Mouse (Mus musculus): ENCODE results near the gene Phf5a. TPM values are rescaled to one million over a fixed set of nuclear protein-coding genes. Genes with fewer than 3 reads are reported as not detected.

Phf5a gene
- polyA plus RNA-seq, 1 experiment from 2014 or later: 92.7 TPM

DNA sequence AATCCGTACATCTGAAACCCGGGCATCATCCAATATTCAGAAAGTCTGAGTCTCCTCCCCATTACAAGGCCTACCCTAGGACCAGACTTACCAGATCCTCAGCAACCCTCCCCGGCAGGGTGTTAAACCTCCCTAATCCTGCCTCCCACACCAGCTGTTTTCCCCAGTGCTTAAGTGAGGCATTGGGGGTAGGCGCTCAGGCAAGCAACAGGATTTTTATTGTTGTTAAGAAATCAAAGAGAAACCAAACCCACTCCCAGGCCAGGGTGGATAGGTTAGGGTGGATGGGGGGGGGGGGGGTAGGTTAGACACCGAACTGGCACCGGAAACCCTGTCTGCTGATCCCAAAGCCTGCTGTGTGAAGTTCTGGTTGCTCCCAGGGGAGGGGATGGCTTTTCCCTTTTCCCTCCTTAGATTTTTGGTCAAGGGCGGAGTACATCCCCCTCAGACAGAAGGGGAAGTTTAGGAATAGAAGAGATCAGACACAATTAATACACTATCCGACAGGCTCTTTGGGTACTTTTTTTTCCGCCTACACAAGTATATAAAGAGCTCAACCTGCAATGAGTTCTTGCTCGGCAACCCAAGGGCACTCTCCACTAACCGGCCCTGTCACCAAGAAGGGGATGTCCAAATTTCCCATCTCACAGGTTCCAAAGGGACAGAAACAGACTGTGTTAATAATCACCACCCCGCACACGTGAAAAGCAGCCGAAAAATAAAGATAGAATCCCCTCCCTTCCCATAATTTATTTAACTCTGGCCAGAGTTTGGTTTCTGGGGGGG lies 14.6 kb downstream of the Phf5a start:
- peaks cover 25% of the 10 kb centered on the region for H3K36me3 ChIP-seq
- H3K27me3 ChIP-seq (replicated peaks): no peaks in the 10 kb centered on the region
- peak overlapping the region; percentile 92 for H3K9ac ChIP-seq
- peak overlapping the region; percentile 98 for H3K27ac ChIP-seq (replicated peaks)
- H3K4me2 ChIP-seq: peak overlapping the region; percentile 89
- ATAC-seq (ENCODE audit: extremely low read depth, insufficient number of reproducible peaks, low FRiP score, low TSS enrichment): no peak
- no peaks in the 10 kb centered on the region for H3K9me3 ChIP-seq
- peak overlapping the region; percentile 83 for H3K4me3 ChIP-seq
- under 1% methylated on average over 14 of the region's 14 CpGs for WGBS
- H3K4me1 ChIP-seq: peaks cover 34% of the 10 kb centered on the region

DNA sequence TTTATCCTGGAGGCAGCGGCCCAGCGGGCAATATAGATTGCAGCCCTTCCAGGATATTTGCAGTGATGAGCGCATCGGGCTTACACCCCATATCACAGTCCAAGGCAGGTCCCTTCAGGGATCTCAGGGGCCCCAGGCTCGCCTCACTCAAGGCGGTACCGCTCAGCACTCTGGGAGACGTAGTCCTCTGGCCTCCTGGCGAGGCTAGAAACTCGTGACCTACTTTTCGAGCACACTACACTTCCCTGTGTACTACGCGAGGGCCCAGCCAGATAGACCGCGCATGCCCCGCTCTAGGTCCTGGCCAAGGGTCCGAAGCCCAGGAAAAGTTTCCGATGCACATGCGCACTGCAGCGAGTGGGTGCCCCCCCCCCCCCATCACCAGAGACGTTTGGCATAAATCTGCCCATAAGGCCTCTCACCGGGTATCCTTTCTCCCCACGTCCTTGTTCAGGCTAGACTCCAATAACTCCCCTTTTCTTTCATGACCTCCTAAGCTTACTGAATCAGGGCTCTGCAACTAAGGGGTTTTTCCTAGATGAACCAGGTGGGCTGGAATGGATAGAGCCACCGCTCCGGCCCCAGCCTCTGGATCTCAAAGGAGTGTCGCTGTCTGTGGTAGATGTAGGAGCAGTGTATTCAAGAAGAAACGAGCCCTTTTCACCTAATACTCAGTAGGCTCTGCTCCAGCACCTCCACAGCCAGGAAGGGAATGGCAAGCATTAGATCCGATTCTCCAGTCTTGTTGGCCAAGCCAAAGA lies 15.5 kb downstream of the Phf5a start:
- Histone ChIP-seq H3K27me3 (replicated peaks) (no peaks in the 10 kb centered on the region), H3K4me3 (peak overlapping the region; percentile 83), H3K9me3 (no peaks in the 10 kb centered on the region), H3K4me2 (peak overlapping the region; percentile 89), H3K9ac (peak overlapping the region; percentile 92), H3K4me1 (peaks cover 34% of the 10 kb centered on the region), H3K36me3 (peaks cover 34% of the 10 kb centered on the region), H3K27ac (replicated peaks) (peak overlapping the region; percentile 98)
- under 1% methylated on average over 28 of the region's 28 CpGs for WGBS
- peak; percentile 83 for ATAC-seq (ENCODE audit: extremely low read depth, insufficient number of reproducible peaks, low FRiP score, low TSS enrichment)

DNA sequence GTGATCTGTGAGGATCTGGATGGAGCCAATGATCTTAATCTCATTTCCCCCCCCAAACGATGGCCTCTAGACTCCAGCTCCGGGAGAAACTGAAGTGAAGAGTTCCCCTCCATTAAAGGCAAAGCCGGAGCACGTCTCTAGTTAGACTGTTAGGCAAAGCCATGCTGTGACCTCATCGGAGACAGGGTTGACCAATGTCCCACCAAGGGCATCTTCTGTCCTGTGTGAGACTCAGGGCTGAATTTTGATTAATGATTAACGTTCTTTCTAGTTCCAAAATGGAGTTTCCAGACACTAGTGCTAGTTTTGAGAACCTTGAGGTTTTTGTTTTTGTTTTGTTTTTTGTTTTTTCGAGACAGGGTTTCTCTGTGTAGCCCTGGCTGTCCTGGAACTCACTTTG lies 18.6 kb downstream of the Phf5a start:
- no peak overlapping the region for H3K27ac ChIP-seq (replicated peaks)
- peaks cover 62% of the 10 kb centered on the region for H3K36me3 ChIP-seq
- no peaks in the 10 kb centered on the region for H3K27me3 ChIP-seq (replicated peaks)
- 84% methylated on average over 7 of the region's 7 CpGs for WGBS
- peak overlapping the region; percentile 24; the same call in 1 of the 2 replicates for H3K9ac ChIP-seq
- H3K4me1 ChIP-seq: peaks cover 26% of the 10 kb centered on the region
- no peaks in the 10 kb centered on the region for H3K9me3 ChIP-seq
- ATAC-seq (ENCODE audit: extremely low read depth, insufficient number of reproducible peaks, low FRiP score, low TSS enrichment): no peak
- H3K4me2 ChIP-seq: no peak overlapping the region
- H3K4me3 ChIP-seq: no peak overlapping the region

DNA sequence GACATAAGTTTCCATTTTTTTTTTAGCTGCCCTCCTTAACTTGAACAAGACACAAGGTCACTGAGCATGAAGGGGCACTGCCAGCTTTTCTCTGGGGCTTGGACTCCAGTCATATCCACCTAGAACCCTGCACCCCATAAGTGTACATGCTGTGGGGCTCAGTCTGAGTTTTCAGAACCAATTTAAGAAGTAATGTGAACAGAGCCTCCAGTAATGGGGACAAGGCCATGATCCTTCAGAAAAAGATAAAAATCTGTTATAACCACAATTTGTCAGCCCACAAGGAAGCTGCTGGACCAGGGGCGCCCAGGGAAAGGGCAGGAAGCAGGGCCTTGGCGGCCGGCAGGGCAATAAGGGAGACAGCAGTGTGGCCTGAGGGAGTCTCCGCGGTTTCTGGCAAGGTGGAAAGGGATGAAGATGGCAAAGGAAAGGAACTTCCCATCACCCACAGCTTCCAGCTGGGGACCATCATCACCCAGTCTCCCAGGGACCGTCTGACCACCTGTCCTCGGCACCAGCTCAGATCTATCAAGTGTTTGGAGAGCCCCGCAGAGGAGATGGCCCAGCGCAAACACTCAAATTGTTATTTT lies 19.2 kb downstream of the Phf5a start:
- WGBS: 74% methylated on average over 9 of the region's 9 CpGs
- Histone ChIP-seq H3K4me2 (no peak overlapping the region), H3K9ac (no peak overlapping the region), H3K27ac (replicated peaks) (no peak overlapping the region), H3K4me3 (no peak overlapping the region), H3K27me3 (replicated peaks) (no peaks in the 10 kb centered on the region), H3K9me3 (no peaks in the 10 kb centered on the region), H3K36me3 (peaks cover 68% of the 10 kb centered on the region), H3K4me1 (peaks cover 26% of the 10 kb centered on the region)
- no peak for ATAC-seq (ENCODE audit: extremely low read depth, insufficient number of reproducible peaks, low FRiP score, low TSS enrichment)

DNA sequence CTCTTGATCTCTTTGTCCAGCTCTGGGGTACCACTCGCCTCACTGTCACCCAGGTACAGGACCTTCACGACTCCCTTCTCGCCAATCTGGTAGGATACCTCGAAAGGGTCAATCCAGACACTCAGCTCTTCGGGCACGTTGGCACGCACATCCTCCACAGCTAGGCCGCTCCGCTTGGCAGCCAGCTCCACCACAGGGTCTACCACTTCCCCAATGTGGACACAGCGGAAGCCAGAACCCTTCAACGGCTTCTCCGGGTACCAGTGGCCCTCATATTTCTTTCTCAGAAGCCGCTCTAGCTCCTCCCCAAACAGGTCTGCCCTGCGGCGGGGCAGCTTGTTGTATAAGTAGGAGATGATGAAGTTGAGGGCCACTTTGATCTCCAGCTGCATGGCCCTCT lies 20.3 kb downstream of the Phf5a start:
- H3K4me3 ChIP-seq: no peak overlapping the region
- no peak overlapping the region for H3K27ac ChIP-seq (replicated peaks)
- peaks cover 21% of the 10 kb centered on the region for H3K4me1 ChIP-seq
- H3K4me2 ChIP-seq: no peak overlapping the region
- 95% methylated on average over 15 of the region's 15 CpGs for WGBS
- no peaks in the 10 kb centered on the region for H3K9me3 ChIP-seq
- no peaks in the 10 kb centered on the region for H3K27me3 ChIP-seq (replicated peaks)
- no peak overlapping the region for H3K9ac ChIP-seq
- ATAC-seq (ENCODE audit: extremely low read depth, insufficient number of reproducible peaks, low FRiP score, low TSS enrichment): no peak
- peaks cover 78% of the 10 kb centered on the region for H3K36me3 ChIP-seq

DNA sequence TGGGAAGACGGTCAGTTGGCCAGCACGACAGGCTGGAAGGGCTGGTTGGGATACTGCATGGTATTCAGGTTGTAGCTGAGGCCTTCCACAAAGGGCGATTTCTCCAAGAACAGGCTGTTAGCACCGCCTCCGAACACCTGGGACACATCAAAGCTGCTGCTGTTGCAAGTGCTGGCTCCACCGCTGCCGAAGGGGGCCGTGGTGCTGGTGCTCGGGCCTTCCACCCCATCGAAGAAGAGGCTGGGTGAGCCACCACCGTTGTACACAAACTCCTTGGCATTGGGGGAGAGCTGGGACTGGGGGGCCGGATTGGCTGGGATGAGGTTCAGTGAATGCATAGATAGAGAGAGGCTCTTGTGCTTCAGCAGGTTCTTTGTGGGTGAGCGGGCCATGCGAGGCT lies 21.0 kb downstream of the Phf5a start:
- Histone ChIP-seq H3K9ac (no peak overlapping the region), H3K4me1 (peaks cover 23% of the 10 kb centered on the region), H3K4me2 (no peak overlapping the region), H3K27me3 (replicated peaks) (no peaks in the 10 kb centered on the region), H3K4me3 (no peak overlapping the region), H3K36me3 (peaks cover 78% of the 10 kb centered on the region), H3K27ac (replicated peaks) (no peak overlapping the region), H3K9me3 (no peaks in the 10 kb centered on the region)
- no peak for ATAC-seq (ENCODE audit: extremely low read depth, insufficient number of reproducible peaks, low FRiP score, low TSS enrichment)
- 83% methylated on average over 14 of the region's 14 CpGs for WGBS

DNA sequence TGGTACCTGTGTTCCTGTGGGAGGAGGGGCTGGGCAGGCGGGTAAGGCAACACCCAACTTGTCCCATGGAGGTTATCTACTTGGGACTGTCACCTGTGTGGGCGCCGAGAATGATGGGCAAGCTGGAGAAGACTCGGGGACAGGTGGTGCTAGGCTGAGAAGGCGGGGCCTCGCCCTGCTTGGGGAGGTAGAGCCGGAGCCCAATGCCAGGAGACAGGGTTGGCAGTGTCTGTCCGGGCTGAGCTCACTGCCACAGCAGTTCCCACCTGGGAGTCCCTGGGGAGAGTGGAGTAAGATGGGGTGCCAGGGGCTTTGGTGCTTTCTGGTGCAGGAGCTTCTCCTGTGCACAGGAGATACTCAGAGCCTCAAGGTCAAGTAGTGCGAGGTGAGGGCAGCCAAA lies 22.6 kb downstream of the Phf5a start:
- WGBS: 78% methylated on average over 9 of the region's 9 CpGs
- no peak overlapping the region for H3K4me3 ChIP-seq
- no peak overlapping the region for H3K9ac ChIP-seq
- no peak overlapping the region for H3K4me2 ChIP-seq
- peaks cover 14% of the 10 kb centered on the region for H3K4me1 ChIP-seq
- H3K27ac ChIP-seq (replicated peaks): no peak overlapping the region
- H3K9me3 ChIP-seq: no peaks in the 10 kb centered on the region
- H3K36me3 ChIP-seq: peaks cover 72% of the 10 kb centered on the region
- ATAC-seq (ENCODE audit: extremely low read depth, insufficient number of reproducible peaks, low FRiP score, low TSS enrichment): no peak
- no peaks in the 10 kb centered on the region for H3K27me3 ChIP-seq (replicated peaks)

DNA sequence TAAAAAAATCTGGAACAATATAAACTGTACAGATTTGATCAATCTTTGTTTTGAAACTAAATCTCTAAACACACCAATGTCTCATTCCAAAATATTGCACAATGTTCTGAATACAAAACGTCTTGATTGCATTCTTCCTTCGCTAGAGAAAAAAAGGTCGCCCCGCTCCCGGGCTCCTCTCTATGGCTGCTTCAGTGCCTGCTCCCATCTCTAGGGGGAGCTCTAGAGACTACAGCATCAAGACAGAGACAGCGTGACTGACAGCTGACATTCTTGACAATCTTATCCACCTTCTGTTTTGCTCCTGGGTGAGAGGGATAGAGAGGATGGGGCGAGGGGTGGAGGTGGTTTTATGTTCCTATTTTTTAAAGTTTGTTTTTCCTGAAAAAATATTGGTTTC lies 23.4 kb downstream of the Phf5a start:
- 37% methylated on average over 7 of the region's 7 CpGs for WGBS
- no peaks in the 10 kb centered on the region for H3K9me3 ChIP-seq
- H3K4me1 ChIP-seq: peaks cover 14% of the 10 kb centered on the region

DNA sequence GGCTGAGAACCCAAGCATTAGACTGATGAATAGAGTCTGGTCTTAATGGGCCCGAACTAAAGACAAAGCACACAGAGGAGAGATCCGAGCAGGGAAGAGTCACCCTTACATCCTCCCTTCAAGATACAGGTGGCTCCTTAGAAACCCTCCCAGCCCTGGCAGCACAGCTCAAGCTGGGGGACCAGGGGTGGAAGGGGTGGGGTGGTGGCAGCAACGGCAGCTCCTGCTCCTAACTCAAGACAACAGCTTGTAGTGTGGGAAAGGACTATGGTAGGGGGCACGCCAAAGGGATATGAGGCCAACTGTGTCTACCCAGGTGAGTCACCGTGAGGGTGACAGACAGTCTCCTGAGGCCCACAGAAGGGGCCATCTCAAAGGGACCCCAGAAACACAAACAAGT lies 23.9 kb downstream of the Phf5a start:
- no peak overlapping the region for H3K4me3 ChIP-seq
- H3K9ac ChIP-seq: no peak overlapping the region
- peaks cover 14% of the 10 kb centered on the region for H3K4me1 ChIP-seq
- no peaks in the 10 kb centered on the region for H3K9me3 ChIP-seq
- no peak overlapping the region for H3K27ac ChIP-seq (replicated peaks)
- 82% methylated on average over 5 of the region's 5 CpGs for WGBS
- no peaks in the 10 kb centered on the region for H3K27me3 ChIP-seq (replicated peaks)
- H3K36me3 ChIP-seq: peaks cover 60% of the 10 kb centered on the region
- H3K4me2 ChIP-seq: no peak overlapping the region
- ATAC-seq (ENCODE audit: extremely low read depth, insufficient number of reproducible peaks, low FRiP score, low TSS enrichment): no peak

More for the DNA sequence above, 23.4 kb downstream of the Phf5a start:
- Histone ChIP-seq H3K4me2 (no peak overlapping the region), H3K4me3 (no peak overlapping the region), H3K27ac (replicated peaks) (no peak overlapping the region), H3K27me3 (replicated peaks) (no peaks in the 10 kb centered on the region), H3K9ac (no peak overlapping the region), H3K36me3 (peaks cover 64% of the 10 kb centered on the region)
- ATAC-seq (ENCODE audit: extremely low read depth, insufficient number of reproducible peaks, low FRiP score, low TSS enrichment): no peak

DNA sequence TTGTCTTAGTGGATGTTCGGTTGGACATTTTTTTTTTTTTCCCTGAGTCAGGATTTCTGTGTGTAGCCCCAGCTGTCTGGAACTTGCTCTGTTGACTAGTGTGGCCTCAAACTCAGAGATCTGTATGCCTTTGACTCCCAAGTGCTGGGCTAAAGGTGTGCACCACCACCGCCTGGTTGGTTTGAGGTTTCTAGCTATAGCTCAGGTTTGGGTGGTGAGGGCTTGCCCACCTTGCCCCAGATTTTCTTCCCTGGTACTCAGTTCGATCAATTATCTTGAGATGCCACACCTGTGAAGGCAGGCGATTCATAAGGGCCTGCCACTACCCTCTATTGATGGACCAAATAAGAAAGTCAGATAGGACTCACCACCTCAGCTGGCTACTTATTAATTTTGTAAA lies 24.6 kb downstream of the Phf5a start:
- Histone ChIP-seq H3K4me2 (no peak overlapping the region), H3K36me3 (peaks cover 53% of the 10 kb centered on the region), H3K27me3 (replicated peaks) (no peaks in the 10 kb centered on the region), H3K9ac (no peak overlapping the region), H3K9me3 (no peaks in the 10 kb centered on the region), H3K4me3 (no peak overlapping the region), H3K4me1 (peaks cover 14% of the 10 kb centered on the region), H3K27ac (replicated peaks) (no peak overlapping the region)
- 86% methylated on average over 4 of the region's 4 CpGs for WGBS
- no peak for ATAC-seq (ENCODE audit: extremely low read depth, insufficient number of reproducible peaks, low FRiP score, low TSS enrichment)

DNA sequence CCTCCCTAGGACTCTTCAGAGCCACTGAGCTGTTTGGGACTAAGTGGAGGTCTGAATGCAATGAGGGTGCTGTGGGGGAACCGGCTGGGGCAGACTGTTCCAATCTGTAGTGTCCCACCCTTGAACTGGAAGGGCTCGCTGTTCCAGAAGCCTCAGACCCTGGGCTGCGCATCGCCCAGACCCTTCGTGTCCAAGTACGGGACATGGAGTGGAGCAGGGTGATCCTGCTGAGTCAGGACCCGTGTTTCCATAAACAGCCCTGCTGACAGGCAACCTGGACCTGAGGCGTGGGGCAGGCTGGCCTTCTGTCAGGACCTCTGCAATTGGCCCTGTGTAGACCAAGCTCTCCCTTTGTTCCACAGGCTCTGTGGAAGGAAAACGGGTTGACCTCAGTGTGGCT lies 25.0 kb downstream of the Phf5a start:
- Histone ChIP-seq H3K9me3 (no peaks in the 10 kb centered on the region), H3K4me1 (peaks cover 14% of the 10 kb centered on the region), H3K4me2 (no peak overlapping the region), H3K9ac (no peak overlapping the region), H3K27me3 (replicated peaks) (no peaks in the 10 kb centered on the region), H3K27ac (replicated peaks) (no peak overlapping the region), H3K36me3 (peaks cover 49% of the 10 kb centered on the region), H3K4me3 (no peak overlapping the region)
- ATAC-seq (ENCODE audit: extremely low read depth, insufficient number of reproducible peaks, low FRiP score, low TSS enrichment): no peak
- WGBS: 68% methylated on average over 9 of the region's 9 CpGs

All from heart, embryonic 13.5 days (tissue).